22 mouse cellular contexts compared by ENCODE assay signal in the genomic region with DNA sequence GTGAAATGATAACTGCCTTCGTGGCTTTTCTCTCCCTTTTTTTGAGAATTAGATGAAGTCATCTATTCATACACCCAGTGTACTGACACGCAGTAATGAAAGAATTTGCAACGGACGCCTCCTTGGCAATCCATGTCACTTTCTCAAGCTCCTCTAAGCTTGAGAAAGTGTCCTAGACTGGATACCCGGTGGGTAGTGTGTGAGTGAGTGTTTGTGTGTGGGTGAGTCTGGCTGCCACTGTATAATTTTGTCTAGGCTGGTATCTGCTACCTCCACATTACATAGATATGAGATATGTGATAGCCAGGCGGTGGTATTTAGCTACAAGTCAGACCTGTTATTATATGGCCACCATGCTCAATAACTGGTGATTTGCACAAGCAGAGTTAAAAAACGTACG. TPM values are rescaled to one million over a fixed set of nuclear protein-coding genes. Genes with fewer than 3 reads are reported as not detected.
DNase-seq lines count a peak whose midpoint lies in the region; ATAC-seq lines count a peak whose summit lies in the region.
"Had no signal": no experiment of that assay in that cellular context is flagged by ENCODE, and none has a peak within 500 bp of the region (broad histone marks: within the 10 kb centered on the region; RNA-seq: fewer than 3 reads in every experiment).

No protein-coding gene starts in this region.

- WGBS in heart, embryonic 12.5 days: 65% methylated on average over 8 of the region's 8 CpGs
- 69% methylated on average over 8 of the region's 8 CpGs for WGBS in heart, embryonic 16.5 days

- H3K4me3 ChIP-seq in heart, embryonic 12.5 days: no peak overlapping the region
- H3K4me3 ChIP-seq in heart, embryonic 16.5 days (ENCODE audit: low read length): no peak overlapping the region
- H3K4me3 ChIP-seq: embryonic facial prominence, embryonic 15.5 days; forebrain, embryonic 15.5 days; hindbrain, embryonic 15.5 days had no signal

- peak overlapping the region; percentile 94; the same call in 1 of the 2 replicates for H3K27ac ChIP-seq in heart, embryonic 12.5 days (ENCODE audit: poor library complexity, severe bottlenecking)
- peak overlapping the region; percentile 96 for H3K27ac ChIP-seq in heart, embryonic 16.5 days (ENCODE audit: low read length)
- H3K27ac ChIP-seq: embryonic facial prominence, embryonic 15.5 days; forebrain, embryonic 15.5 days; hindbrain, embryonic 15.5 days had no signal

- no peaks in the 10 kb centered on the region for H3K27me3 ChIP-seq in heart, embryonic 12.5 days (replicated peaks)
- H3K27me3 ChIP-seq in heart, embryonic 16.5 days (ENCODE audit: control insufficient read depth, insufficient read depth, low read length): no peaks in the 10 kb centered on the region
- H3K27me3 ChIP-seq: forebrain, embryonic 15.5 days had no signal

- H3K36me3 ChIP-seq in heart, embryonic 12.5 days: peaks cover 4% of the 10 kb centered on the region
- peaks cover 3% of the 10 kb centered on the region; the same call in 1 of the 2 replicates for H3K36me3 ChIP-seq in heart, embryonic 16.5 days (ENCODE audit: control insufficient read depth, insufficient read depth)
- H3K36me3 ChIP-seq: embryonic facial prominence, embryonic 15.5 days; forebrain, embryonic 15.5 days; G1E; hindbrain, embryonic 15.5 days had no signal

- H3K9me3 ChIP-seq in heart, embryonic 12.5 days (replicated peaks): no peaks in the 10 kb centered on the region
- no peaks in the 10 kb centered on the region for H3K9me3 ChIP-seq in heart, embryonic 16.5 days (replicated peaks; ENCODE audit: control insufficient read depth, low read length)
- H3K9me3 ChIP-seq: embryonic facial prominence, embryonic 15.5 days; forebrain, embryonic 15.5 days; G1E; hindbrain, embryonic 15.5 days had no signal

- DNase-seq in cerebellum, adult 9-10 months: peak; percentile 20
- no peak for DNase-seq in heart, adult 8-10 months (ENCODE audit: low spot score)
- no peak for DNase-seq in heart, adult 18-20 months
- DNase-seq in brain, adult 2 months (ENCODE audit: low read depth, low spot score): peak; percentile 58
- DNase-seq: adrenal gland, adult 8-10 months; adrenal gland, postnatal 36 days; B cell, adult 2 months; cerebellum, adult 11-12 months; cerebellum, adult 9-11 months; cerebellum, postnatal 36 days; gastrocnemius, postnatal 14 days; heart, postnatal 10 days; kidney, adult 2 months had no signal

- no peak overlapping the region for H3K4me2 ChIP-seq in heart, embryonic 12.5 days
- H3K4me2 ChIP-seq in heart, embryonic 16.5 days (ENCODE audit: low read depth, low read length): no peak overlapping the region
- H3K4me2 ChIP-seq: forebrain, embryonic 15.5 days had no signal

- H3K4me1 ChIP-seq in heart, embryonic 12.5 days (replicated peaks): peaks cover 33% of the 10 kb centered on the region
- H3K4me1 ChIP-seq in heart, embryonic 16.5 days (ENCODE audit: control insufficient read depth, insufficient read depth, low read length): peaks cover 17% of the 10 kb centered on the region

- H3K9ac ChIP-seq in heart, embryonic 12.5 days: no peak overlapping the region
- no peak overlapping the region for H3K9ac ChIP-seq in heart, embryonic 16.5 days (ENCODE audit: low read length)
- H3K9ac ChIP-seq: embryonic facial prominence, embryonic 15.5 days; forebrain, embryonic 15.5 days; hindbrain, embryonic 15.5 days had no signal

- no peak for ATAC-seq in cerebellum, adult (ENCODE audit: insufficient number of reproducible peaks, low FRiP score, low TSS enrichment)
- ATAC-seq in heart, embryonic 12.5 days (ENCODE audit: insufficient number of reproducible peaks, low FRiP score): no peak
- no peak for ATAC-seq in heart, embryonic 16.5 days (replicated peaks; ENCODE audit: extremely low read depth, insufficient read depth, low FRiP score)
- ATAC-seq: CD4-positive, CD25-positive, alpha-beta regulatory T cell, adult 4 months; forebrain, embryonic 15.5 days; intestine, embryonic 16.5 days had no signal

RNA-seq across cellular contexts. Expression of gene Lhfp, which starts 1.6 kb away (rescaled TPM):
- 80.4 and 84.9 TPM in 2 replicates for polyA plus RNA-seq in heart, embryonic 12.5 days (2016; fragmentation: Nextera tagmentation; extraction: Ambion mirVana)
- 10 to 100 TPM; 34.6 to 45.4 (median 37.2) TPM for total RNA-seq in heart, adult 8-10 months (2022)
- 100 and 104 TPM in 2 replicates for polyA plus RNA-seq in heart, embryonic 16.5 days (2015; fragmentation: Nextera tagmentation; extraction: Ambion mirVana)
- 10 to 100 TPM; 42.5 to 44.2 TPM for total RNA-seq in heart, adult 18-20 months (2021)

RNA-seq across cellular contexts. Expression of gene Cog6, which starts 22.7 kb away (rescaled TPM):
- polyA plus RNA-seq in heart, embryonic 12.5 days (2016; fragmentation: Nextera tagmentation; extraction: Ambion mirVana): 63.6 and 66.1 TPM in 2 replicates
- total RNA-seq in heart, adult 8-10 months (2022): 10 to 100 TPM; 49.4 to 59.3 (median 54.4) TPM
- 57.4 and 59.0 TPM in 2 replicates for polyA plus RNA-seq in heart, embryonic 16.5 days (2015; fragmentation: Nextera tagmentation; extraction: Ambion mirVana)
- total RNA-seq in heart, adult 18-20 months (2021): 10 to 100 TPM; 52.9 to 57.5 TPM

Comparison
In these comparisons a context has a peak if more than half of its experiments do, and no peak if none do; other contexts are left out.
1. DNase-seq: peak in cerebellum, adult 9-10 months (single experiment) and brain, adult 2 months (single experiment); none in heart, adult 8-10 months (single experiment) and heart, adult 18-20 months (0 of 2).